Mouse (Mus musculus) common myeloid progenitor, adult 5-6 weeks (primary cell): ENCODE results near the gene Gm49396. TPM values are rescaled to one million over a fixed set of nuclear protein-coding genes. Genes with fewer than 3 reads are reported as not detected.

Experiments
- ATAC-seq: replicated peaks from 2 replicates; pipeline ENCODE4 v1.8.0; 2016; ENCODE audit warnings: low read depth, mild to moderate bottlenecking, moderate TSS enrichment, inconsistent platforms; ENCODE audit not compliant: poor library complexity, severe bottlenecking
- total RNA-seq: library from RNA; stranded (forward); fragments of 200-1000, 187-1606 nt; gene quantifications from 2 replicates; pipeline ENCODE4 v1.2.3, GENCODE M21; 2017

Gene Gm49396
- total RNA-seq, result 3.7 and 5.4 TPM in 2 replicates

DNA sequence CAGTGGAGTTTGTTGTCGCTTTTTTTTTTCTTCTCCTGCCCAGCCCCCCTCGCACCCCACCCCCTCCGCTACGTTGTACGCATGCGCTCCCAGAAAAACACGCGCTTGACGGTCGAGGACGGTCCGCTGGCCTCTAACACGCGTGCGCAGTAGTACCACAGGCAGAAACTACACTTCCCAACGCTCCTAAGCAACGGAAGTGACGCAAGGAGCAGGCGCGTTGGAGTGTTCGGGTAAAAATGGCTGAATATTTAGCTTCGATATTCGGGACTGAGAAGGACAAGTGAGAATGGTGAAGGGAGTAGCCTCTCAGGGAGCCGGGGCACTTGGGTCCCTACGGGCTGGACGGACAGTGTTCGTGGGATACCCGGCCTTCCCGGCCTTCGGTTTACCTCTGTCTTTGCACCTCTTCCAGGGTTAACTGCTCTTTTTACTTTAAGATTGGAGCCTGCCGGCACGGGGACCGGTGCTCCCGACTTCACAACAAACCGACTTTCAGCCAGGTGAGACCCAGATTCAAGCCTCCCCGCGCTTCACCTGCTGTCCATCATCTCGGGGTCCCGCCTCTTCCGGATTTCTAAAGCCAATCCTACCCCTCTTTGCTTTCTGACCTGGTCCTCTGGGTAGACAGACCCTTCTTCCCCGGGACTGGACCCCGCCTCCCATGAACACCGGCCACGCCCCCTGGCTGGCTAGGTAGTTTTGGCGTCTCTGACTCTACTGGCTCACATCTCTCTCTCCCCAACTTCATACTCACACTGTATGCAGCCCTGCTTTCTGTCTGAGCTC lies at the start of gene Gm49396, which contains the start of the genes U2af1l4 and Psenen:
Gene Gm49396 (plus strand): TSS at position 228 of the 789 bp plus-strand sequence.
Gene U2af1l4 (plus strand): TSS at position 185 of the 789 bp plus-strand sequence.
Gene Psenen (minus strand): TSS at position 511 of the 789 bp plus-strand sequence.
- ATAC-seq, result peak; percentile 64

DNA sequence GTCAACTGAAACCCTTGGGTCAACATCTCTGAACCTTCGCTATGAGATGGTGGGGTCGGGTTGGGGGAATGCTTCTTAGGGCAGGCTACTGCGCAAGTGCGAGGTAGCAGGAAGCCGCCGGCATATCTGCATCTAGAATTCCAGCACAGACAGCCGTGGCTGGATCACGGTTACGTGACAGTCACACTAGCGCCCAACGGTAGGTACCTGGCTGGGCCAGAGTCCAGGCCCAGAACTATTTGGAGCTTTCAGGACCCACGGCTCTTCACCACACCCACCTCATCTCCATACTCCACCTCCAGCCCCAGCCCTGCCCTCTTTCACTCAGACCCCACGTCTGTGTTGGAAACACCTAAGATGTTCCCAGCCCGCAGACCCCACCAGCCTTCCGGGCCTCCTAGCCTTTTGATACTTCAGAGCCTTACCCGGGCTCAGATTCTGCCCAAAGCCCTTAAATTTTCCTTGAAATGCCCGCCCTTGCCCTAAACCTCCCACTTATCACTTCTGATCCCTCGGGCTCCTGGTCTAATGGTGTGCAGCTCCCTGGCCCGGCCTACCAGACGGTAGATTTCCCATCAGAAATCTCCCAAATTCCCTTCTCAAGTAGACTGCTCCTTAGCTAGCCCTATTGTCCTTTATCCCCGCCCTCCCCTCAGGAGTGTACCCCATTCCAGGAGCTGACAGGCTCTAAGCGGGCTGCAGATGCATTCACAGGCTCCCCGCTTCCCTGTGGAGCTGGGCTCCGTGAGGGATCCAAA lies 48.0 kb upstream of the Gm49396 start:
- no peak for ATAC-seq

DNA sequence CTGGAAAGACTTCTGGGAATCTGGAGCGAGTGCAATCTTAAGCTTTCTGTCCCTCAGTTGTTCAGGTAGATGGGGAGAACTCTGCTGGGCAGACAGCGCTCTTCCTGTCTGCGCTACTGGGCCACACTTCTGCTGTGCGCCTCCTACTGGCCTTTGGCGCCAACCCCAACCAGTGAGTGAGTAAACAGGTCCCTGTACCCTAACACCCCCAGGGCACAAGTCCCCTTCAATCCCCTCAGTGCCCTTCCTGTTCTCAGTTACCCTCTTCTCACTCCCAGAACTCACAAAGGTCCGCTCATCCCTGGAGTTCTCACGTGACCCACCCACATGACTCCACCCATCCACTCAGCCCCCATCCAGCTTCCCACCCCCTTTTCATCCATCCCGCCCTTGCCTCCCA lies 44.8 kb upstream of the Gm49396 start:
- ATAC-seq, result no peak

DNA sequence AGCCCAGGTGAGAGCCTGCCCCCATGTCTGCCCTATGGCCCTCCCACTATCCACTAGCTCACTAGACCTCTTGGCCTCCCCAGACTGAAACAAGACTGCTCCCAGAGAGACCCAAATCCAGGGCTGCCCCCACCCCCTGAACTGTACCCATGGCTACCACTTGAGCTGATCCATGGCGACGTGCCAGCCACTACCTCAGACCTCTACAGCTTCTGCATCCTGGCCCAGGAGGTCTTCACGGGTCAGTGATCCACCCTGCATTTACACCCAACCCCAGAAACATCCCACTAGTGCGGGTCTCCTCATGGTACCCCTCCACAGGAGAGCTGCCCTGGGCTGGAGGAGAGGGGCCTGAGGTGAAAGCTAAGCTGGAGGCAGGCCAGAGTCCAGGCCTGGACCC lies 42.7 kb upstream of the Gm49396 start:
- no peak for ATAC-seq

DNA sequence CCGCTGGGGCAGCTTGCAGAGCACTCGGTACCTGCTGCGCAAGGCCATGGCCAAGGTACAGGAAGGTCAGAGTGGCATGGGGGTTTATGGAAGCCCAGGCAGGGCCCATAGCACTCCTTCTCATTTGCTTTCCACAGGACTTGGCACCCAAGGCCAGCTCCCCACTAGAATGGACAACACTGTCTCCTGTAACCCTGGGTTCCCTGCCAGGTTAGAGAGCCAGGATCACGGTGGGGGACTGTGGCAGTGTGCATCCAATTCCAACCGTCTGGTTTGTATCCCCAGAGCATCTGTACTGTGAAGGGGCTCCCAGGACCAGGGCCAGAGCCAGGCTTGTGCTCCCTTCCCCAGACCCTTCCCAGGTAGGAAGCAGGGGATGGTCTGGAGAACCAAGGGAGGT lies 42.3 kb upstream of the Gm49396 start:
- ATAC-seq, result no peak

DNA sequence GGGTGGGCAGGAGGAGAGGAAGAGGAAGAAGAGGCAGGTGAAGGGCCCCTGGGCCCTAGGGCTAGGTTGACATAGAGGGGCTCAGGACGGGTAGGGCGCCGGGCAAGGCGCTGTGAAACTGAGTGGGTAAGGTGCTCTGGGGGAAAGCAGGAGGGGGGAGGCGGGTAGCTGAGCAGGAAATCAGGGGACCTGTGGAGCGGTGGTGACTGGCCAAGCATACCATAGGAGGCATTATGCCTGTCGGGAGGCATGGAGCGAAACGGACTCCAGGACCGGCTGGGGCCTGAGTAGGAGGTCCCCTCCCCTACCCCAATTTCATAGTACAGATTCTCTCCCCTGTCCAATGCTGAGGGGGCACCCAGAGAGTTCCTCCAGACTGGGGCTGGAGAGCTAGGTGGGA lies 40.3 kb upstream of the Gm49396 start:
- no peak for ATAC-seq

DNA sequence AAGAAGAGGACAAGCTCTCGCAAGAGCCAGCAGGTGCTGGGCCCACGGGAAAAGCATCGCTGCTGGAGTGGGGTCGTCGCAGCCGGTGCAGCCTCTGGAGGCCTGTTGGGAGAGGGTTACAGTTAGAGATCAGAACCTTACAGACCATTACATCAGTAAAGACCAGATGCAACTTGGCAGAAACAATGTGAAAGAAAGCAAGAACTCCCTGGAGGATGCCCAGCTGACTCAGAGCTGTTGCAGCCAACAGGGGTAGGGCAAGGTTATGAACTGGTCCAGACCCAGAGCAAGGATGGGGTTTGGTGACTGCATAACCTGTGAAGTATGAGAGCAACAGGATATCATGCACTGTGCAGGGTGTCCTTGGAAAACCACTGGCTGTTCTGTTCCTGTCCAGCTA lies 38.7 kb upstream of the Gm49396 start:
- ATAC-seq, result no peak

DNA sequence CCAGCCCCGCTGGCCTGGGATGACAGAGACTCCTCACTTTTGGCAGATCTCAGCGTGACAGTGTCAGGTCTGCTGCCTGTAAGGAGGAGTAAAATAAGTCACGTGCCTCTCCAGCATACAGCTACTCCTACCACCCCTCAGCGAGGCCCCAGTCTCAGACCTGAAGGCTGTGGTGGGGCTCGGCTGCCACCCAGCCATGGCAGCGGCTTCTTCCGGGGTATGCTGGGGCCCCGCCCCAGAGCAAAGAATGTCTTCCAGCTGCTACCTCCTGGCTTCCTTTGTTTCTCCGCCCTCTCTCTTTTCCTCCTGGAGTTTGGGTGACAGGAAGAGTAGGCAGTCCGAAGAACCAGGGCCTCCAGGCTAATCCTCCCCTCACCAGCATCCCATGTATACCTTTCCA lies 37.2 kb upstream of the Gm49396 start:
- ATAC-seq, result no peak

DNA sequence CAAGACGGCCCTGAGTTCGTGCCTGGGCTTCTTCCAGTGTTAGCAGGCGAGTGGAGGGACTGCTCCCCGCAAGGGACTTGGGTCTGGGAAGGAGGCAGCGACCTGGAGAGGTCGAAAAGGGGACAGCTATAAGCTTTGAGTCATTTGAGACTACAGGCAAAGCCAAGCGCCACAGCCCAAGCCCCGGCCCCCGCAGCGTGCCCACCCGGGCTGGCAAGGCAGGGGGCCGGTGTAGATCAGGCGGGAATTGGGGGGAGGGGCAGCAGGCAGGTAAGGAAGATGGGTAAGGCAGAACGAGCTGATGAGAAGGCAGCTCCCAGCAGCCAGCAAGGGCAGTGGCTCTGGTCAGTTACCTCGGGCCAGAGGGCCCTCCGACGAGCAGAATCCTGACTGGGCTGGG lies 36.7 kb upstream of the Gm49396 start:
- no peak for ATAC-seq

DNA sequence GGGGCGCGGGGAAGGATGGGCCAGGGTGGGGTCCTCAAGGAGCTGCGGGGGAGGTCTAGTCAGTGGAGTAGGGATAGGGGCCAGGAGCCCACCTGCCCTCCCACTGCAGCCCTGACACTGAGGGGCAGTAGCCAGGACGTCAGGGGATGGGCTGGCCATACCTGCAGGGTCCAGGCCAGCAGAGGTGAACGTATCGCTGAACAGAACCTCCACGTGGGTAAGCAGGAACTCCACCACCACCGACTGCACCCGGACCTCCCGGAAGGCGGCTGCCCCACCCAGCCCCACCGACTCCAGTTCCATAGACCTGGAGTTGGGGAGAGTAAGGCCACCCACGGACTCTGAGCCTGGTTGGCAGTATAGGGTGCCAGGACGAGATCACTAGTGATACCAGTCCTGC lies 36.2 kb upstream of the Gm49396 start:
- no peak for ATAC-seq

DNA sequence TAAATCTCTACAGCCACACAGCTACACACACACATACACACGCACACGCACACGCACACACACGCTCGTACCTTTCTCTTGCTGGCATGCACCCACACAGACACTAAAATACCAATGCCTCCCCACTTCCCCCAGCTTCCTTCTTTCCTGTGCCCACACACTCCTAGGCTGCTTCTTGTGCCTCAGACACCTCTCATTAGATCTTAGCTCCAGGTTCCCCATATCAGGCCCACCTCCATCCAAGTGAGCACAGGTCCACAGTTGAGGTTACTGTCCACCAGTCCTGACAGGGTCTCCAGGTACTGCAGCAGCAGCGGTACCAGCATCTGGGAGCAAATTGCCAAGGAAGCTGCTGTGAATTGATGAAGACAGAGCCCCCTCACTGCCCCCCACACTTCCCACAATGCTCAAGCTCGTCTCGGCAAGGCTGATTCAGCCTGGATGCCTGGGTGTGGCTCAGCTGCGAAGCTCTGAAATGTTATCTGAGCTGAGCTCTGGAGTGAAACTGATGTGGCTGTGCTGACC lies 31.8 kb upstream of the Gm49396 start:
- ATAC-seq, result no peak

DNA sequence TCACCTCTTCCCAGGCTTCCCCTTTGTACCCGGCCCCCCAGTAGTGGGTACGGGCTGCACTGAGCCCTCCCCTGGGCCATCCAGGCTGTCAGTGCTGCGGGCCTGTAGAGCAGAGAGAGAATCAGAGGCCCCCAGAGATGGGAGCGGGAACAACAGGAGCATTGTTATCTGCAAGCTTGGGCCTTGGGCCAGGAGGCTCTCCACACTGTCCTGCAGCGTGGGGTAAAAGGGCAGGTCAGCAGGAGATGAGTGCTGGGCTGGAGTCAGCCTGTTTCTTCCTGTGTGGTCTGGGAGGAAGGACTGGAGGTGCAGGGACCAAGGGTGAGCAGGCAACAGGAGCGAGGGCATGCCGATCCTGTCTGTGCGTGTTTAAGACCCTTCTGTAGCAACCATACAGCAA lies 30.2 kb upstream of the Gm49396 start:
- no peak for ATAC-seq

DNA sequence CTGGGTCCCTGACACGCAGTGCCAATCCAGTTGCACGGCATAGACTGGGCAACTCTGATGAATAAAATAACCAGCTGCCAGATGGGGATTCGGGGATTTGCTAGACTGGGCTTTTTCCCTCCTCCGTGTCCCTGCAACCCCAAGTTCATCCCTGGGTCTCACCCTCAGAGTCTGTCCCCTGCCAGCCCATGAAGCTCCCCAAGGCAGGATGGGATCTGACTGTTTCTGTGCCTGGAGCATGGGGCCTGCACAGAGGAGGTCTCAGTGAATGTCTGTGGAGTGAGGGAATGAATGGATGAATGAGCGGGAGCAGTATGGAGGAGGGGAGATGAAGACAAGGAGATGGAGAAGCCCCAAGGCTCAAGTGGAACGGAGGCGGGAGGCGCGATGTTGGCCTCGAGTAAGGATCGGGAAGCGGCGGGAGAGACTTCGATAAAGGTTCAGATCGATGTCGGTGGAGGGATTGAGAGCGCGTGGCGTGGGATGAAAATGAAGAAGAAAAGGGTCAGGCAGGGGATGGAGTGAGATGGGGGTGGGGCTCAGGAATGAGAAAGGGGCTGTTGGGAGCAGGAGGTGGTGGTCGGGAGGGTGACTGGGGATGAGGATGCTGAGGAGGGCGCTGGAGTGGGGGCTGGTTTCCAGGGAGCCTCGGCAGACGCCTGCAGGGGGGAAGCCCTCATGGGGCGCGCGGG lies 29.1 kb upstream of the Gm49396 start:
- ATAC-seq, result no peak

DNA sequence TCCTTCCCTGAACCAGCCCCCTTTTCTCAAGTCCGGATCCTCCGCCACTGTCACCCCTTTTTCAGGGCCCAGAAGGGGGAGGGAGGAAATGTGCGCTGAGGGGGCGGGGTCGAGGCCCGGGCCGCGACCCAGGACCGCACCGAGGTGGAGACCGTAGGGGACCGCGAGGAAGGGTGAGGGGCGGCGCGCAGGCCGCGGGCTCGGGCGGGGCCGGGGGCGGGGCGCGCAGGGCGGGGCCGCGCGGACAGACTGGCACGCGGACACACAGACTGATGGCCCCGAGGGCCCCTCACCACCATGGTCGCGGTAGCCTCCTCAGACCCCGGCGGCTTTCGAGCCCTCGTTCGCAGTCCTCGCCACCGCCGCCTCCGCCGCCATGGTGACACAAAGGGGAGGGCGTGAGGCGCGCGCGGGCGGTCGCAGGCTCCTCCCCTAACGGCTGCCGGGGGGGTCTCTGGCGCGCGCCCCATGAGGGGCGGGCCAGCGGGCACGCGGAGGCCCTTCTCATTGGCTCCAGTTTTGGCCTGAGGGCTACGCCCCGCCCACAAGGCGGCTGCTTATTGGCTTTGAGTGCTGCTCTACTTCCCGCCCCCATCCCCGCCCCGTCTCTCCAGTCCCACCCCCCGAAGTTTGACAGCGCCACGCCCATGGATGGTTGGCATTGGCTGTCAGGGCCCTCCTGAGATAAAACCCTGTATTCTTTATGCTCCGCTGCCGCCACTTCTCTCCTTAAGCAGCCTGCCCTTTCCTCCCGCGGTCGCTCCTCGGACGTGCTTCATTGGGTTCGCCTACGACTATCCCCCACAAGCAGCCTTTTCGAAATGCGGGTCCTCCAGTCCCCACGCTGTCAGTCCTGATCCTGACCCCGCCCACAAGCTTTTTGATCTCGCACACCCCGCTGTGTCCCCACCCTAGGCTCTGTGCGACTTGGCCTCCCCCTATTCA lies 28.2 kb upstream of the Gm49396 start, which contains the start of gene Arhgap33:
Gene Arhgap33 (minus strand): TSS at position 428 of the 945 bp plus-strand sequence.
- peak; percentile 90 for ATAC-seq

DNA sequence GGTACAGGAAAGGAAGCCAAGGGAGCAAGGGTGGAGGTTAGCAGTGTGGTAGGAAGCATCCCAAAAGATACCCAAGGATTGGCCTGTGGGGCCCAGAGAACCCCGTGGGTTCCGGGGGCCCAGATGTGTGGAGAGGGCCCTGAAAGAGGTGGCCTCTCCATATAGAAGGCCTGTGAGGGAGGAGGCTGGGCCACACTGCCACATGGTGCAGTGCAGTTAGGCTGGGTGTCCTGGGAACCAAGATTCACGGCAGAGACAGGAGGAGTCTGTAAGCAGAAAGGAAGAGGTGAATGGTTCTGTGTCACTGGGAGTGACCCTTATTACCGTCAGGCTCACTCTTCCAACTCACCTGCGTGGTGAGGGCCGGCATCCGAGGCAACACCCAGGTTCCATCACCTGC lies 22.6 kb upstream of the Gm49396 start:
- ATAC-seq, result no peak

DNA sequence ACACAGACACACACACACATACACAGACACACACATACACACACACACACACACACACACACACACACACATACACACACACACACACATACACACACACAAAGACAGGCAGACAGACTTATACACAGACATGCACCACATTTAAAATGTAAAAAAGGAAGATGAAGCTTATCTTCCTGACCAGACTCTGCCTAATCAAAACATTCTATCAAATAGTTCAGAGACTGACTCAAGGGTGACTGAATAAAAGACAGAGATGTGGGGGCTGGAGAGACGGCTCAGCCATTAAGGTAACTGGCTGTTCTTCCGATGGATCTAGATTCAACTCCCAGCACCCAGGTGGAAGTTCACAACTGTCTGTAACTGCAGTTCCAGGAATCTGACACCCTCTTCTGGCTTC lies 18.8 kb upstream of the Gm49396 start:
- no peak for ATAC-seq

DNA sequence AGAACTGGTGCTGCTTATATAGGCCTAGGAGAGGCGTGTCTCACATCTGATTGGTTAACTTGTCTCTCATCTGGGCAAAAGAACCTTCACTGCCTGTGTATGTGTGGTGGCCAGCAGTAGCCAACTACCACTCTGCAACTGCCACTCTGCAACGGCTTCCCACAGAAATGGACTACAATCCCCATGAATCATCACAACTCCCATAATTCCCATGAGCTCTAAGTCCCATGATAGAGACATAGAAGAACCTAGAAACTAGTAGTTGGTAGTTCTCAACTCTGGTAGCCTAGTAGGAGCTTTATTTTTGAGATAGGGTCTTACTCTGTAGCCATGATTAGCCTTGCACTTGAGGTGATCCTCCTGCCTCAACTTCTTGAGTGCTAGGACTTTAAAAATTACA lies 13.3 kb upstream of the Gm49396 start:
- ATAC-seq, result no peak

DNA sequence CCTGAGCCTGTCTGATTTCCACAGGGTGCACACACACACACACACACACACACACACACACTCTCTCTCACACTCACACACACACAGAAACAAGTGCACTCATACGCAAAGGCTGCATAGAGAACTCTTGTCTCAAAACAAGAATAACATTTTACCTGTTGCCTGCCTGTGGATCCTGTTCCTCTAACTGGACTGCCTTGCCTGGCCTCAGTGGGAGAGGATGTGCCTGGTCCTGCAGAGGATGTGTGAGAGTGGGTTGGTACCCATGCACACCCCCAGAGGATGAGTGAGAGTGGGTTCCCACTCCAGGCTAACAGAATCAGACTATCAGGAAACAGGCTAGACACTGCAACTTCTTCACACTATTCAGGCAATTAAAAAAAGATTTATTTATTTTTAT lies 12.5 kb upstream of the Gm49396 start:
- no peak for ATAC-seq

DNA sequence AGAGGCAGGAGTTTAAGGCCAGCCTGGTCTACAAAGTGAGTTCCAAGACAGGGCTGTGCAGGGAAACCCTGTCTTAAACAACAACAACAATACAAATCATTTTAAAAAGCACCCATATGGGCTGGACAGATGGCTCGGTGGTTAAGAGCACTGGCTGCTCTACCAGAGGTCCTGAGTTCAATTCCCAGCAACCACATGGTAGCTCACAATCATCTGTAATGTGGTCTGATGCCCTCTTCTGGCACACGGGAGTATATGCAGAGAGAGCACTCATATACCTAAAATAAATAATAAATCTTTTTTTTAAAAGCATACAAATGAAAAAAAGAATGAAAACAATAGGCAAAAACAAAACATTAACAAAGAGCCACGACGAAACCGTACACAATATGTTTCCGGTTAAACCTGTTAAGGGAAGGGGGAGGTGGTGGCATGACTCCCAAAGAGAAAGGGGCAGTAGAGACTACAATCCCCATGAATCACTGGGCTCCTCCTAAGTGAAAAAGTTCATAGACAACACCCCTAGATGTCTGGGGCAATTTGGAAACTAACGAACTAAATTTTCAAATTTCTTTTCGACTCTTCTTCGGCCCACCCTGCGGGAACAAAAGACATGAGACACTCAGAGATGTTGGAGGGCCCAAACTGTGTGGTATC lies 11.6 kb upstream of the Gm49396 start:
- peak; percentile 64 for ATAC-seq
